Mouse (Mus musculus) heart, embryonic 10.5 days (tissue): ENCODE measurements at regions not wholly inside any gene's neighbourhood (a gene's known extent, or its start where the extent isn't known, plus 50 kb on each side); places are given as distances from the start of the nearest gene placed in this dataset.

Source experiments
- DNase-seq: peaks from one replicate; pipeline ENCODE4 v3.0.0-alpha.2; 2017; ENCODE audit warnings: low spot score
- H3K27ac ChIP-seq: fragments of 300-500 bp; sonication (generic); 2 replicates; pipeline ENCODE4 v1.5.1; 2016; ENCODE audit warnings: mild to moderate bottlenecking
- H3K27me3 ChIP-seq: fragments of 300-500 bp; sonication (generic); 2 replicates; pipeline ENCODE4 v1.6.1; 2016; ENCODE audit warnings: mild to moderate bottlenecking; ENCODE audit not compliant: poor library complexity, insufficient read depth, severe bottlenecking
- H3K36me3 ChIP-seq: fragments of 300-500 bp; sonication (generic); 2 replicates; pipeline ENCODE4 v1.6.1; 2016; ENCODE audit warnings: mild to moderate bottlenecking, moderate library complexity
- H3K4me1 ChIP-seq: fragments of 300-500 bp; sonication (generic); 2 replicates; pipeline ENCODE4 v1.6.1; 2016; ENCODE audit warnings: mild to moderate bottlenecking
- H3K4me3 ChIP-seq: fragments of 300-500 bp; sonication (generic); 2 replicates; pipeline ENCODE4 v1.5.1; 2016; ENCODE audit warnings: mild to moderate bottlenecking, moderate library complexity
- H3K9me3 ChIP-seq: fragments of 300-500 bp; sonication (generic); 2 replicates; pipeline ENCODE4 v1.6.1; 2016; ENCODE audit warnings: mild to moderate bottlenecking, moderate library complexity
- WGBS: fragments of 180-500 bp; shearing (Covaris S2); methylation state at CpG from one replicate; pipeline ENCODE4 v1.1.7; 2016; 5-methylcytosine and 5-hydroxymethylcytosine counted together

DNA sequence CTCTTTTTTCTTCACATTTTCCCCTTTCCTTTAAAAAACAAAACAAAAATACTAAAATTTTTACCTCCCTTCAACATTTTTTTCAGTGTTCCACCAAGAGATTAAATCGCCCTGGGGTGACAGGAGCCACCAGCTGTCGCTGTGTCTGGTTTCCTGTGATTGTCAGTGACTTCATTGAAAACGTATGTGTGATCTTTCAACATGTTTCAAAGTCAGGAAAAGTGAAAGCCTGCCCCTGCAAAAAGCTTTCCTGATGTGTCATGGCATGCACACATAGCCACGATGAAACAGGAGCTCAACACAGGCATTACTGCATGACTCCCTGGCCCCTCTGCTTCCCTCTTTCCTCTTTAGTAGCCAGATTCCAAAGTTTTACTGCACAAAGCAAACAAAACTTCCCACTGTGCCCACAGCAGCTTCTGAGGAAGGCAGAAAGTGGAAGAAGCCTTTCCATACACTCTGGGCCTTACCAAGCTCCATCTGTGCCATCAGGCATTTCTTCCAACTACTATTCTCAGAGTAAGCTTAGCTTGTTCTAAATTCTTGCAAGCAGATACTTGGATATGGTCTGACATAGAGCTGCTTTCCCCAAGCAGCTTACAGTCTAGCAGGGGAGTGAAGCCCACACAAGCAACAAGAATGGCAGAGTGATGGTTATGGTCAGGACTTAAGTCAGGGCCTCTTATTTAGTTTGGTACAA is 186.8 kb upstream of the A1bg start:
- H3K36me3 ChIP-seq = no peaks in the 10 kb centered on the region
- H3K4me1 ChIP-seq = peaks cover 7% of the 10 kb centered on the region
- no peak for DNase-seq
- H3K27ac ChIP-seq = peak overlapping the region; percentile 6; the same call in 1 of the 2 replicates
- 40% methylated on average over 4 of the region's 4 CpGs for WGBS
- no peak overlapping the region for H3K4me3 ChIP-seq
- no peaks in the 10 kb centered on the region for H3K27me3 ChIP-seq
- no peaks in the 10 kb centered on the region for H3K9me3 ChIP-seq

DNA sequence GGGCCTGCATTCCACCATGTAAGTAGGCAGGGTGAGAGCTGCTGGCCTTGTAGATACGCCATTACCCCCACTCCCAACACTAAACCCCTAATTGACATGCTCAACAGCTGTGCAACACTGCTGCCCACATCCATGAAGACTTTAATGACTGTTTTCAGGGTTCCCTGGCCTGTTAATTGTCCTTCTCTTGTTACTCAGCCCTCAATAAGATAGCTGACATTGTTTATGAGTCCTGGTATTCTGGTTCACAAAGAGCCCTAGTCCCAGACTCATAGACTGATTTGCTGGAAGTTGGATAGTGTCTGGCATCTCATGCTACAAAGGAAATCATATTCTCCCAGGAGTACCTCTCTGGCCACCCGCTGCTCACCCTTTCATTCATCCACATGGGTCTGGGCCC is 186.1 kb upstream of the A1bg start:
- Histone ChIP-seq H3K27me3 (no peaks in the 10 kb centered on the region), H3K4me1 (peaks cover 7% of the 10 kb centered on the region), H3K36me3 (no peaks in the 10 kb centered on the region), H3K4me3 (no peak overlapping the region), H3K9me3 (no peaks in the 10 kb centered on the region), H3K27ac (peak overlapping the region; percentile 36; the same call in 1 of the 2 replicates)
- 64% methylated on average over 2 of the region's 2 CpGs for WGBS
- DNase-seq = no peak

DNA sequence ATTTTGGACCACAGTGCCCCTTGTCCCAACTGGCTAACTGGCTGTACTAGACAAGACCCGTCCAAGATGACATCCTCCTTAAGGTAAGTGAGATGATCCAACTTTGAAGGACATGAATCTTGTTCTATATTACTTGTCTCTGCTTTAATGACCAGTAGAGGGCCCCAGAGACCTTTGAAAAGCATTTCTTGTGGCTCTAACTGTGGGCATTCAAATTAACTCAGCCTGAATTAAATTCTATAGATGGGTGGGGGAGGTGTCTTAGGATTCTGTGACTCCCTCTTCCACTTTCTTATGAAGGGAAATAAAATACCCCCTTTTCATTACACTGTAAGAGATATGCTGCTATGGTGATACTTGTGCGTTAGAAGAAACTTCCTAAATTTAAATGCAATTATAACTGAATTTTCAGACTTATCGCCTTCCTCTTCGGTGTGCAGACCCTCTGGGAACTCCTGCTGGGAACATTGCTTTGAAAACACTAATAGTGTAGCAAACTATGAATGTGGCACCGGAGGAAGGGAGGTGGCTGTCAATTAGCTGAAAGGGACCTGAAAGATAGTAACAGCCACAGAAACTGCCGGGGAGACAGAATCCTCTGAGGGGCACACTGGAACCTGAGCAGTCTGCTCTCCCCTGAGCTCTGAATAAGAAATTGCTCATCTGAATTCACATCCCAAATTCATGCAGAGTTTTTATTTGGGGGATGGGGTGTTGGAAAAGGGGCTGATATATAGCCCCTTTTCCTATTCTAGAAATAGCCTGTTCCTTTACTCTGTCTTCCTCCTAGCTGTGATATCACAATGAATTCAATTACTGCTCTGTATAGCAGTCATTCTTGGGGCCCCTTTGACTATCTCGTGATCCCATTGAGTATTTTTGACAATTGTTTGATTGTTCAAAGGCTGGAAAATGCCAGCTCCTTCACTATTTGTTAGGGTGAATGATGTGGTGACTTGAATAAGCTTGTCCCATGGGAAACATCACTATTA is 179.9 kb upstream of the A1bg start:
- WGBS = 43% methylated on average over 7 of the region's 7 CpGs
- no peak for DNase-seq
- Histone ChIP-seq H3K27me3 (no peaks in the 10 kb centered on the region), H3K9me3 (no peaks in the 10 kb centered on the region), H3K4me1 (no peaks in the 10 kb centered on the region), H3K4me3 (no peak overlapping the region), H3K27ac (no peak overlapping the region), H3K36me3 (no peaks in the 10 kb centered on the region)

DNA sequence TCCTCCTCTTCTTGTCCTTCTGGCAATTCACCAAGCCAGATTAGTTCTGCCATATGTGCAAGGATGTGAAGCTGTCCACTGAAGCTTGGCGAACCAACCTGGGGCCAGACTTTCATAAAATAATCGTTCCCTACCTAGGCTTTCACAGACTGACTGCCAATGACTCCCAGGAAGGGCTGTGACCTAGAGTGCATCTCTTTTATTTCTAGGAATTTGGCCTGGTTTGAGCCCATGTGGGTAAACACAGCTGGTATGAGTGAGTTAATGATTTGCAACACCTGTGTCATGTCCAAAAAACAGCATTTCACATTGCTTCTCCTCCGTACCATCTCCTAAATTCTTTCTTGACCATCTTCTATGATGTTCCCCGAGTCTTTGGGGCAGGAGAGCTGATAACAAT is 178.0 kb upstream of the A1bg start:
- Histone ChIP-seq H3K9me3 (no peaks in the 10 kb centered on the region), H3K4me1 (no peaks in the 10 kb centered on the region), H3K27me3 (no peaks in the 10 kb centered on the region), H3K36me3 (no peaks in the 10 kb centered on the region), H3K4me3 (no peak overlapping the region), H3K27ac (no peak overlapping the region)
- no peak for DNase-seq
- 74% methylated on average over 4 of the region's 4 CpGs for WGBS

DNA sequence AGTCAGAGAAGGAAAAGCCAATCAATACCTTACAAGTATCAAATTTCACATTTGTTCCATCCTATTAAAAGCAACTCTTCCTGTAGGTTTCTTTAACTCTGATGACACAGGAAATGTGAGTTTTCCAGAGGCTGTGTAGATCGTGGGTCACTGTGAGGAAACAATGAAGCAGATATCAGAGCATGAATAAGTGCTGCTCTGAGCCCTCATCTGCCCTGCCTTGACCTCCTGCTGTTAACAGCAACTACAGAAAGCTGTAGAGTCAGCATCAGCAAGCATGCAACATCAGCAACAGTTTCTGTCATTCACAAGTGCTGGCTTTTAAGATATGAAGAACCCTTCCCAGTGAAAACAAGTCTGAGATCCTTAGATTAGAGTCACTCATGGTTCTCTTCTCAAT is 176.2 kb upstream of the A1bg start:
- DNase-seq = no peak
- Histone ChIP-seq H3K4me1 (no peaks in the 10 kb centered on the region), H3K36me3 (no peaks in the 10 kb centered on the region), H3K27me3 (no peaks in the 10 kb centered on the region), H3K4me3 (no peak overlapping the region), H3K9me3 (no peaks in the 10 kb centered on the region), H3K27ac (no peak overlapping the region)
- 21% methylated on average over 1 of the region's 1 CpGs for WGBS

DNA sequence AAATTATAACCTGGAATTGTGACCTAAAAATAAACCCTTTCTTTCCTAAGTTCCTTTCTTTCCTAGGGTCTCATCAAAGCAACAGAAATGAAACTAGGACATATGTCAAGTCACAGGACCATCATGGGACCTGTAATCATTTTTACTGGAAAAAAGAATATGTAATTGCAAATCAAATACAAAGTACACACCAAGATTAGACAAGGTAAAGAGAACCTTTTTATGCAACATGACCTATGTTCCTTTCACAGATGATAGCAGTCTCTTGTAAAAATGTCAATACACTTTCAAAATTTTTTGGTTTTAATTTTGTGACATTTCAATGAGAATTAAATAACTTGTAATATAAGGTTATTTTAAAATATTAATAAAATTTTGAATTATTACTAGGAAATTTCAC is 175.7 kb upstream of the A1bg start:
- H3K4me3 ChIP-seq = no peak overlapping the region
- no peak for DNase-seq
- no peak overlapping the region for H3K27ac ChIP-seq
- H3K4me1 ChIP-seq = no peaks in the 10 kb centered on the region
- H3K27me3 ChIP-seq = no peaks in the 10 kb centered on the region
- H3K9me3 ChIP-seq = no peaks in the 10 kb centered on the region
- H3K36me3 ChIP-seq = no peaks in the 10 kb centered on the region

DNA sequence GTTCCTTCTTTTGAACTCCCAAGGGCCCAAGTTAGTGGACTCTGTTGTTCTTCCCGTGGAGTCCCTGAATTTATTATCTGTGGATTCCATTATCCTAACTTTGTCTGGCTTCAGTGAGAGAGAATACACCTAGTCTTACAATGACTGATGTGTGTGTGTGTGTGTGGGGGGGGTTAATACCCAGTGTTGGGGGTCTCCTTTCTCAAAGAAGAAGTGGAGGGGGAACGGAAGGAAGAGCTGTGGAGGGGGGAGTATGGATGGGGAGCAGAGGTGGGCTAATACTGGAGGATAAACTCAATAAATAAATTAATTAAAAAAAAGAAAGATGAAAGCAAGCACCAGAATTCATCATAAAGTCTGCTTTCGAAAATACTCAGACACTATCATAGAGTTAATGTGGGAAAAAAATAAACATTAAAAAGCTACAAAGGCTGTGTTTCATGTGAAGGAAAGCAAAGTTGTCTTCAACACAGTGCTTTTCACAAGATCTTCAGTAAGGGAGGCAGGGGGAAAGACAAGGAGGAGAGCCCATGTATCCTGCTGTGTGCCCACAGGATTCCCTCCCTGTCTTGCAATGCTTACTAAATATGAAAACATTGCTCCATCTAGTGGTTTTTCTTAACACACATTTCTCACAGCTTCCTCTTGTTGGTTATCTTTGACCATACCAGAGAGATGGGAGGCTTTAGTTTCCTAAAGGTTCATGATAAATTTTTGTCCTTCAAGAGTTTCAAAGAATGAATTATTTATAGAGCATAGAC is 173.4 kb upstream of the A1bg start:
- 70% methylated on average over 3 of the region's 3 CpGs for WGBS
- DNase-seq = no peak

DNA sequence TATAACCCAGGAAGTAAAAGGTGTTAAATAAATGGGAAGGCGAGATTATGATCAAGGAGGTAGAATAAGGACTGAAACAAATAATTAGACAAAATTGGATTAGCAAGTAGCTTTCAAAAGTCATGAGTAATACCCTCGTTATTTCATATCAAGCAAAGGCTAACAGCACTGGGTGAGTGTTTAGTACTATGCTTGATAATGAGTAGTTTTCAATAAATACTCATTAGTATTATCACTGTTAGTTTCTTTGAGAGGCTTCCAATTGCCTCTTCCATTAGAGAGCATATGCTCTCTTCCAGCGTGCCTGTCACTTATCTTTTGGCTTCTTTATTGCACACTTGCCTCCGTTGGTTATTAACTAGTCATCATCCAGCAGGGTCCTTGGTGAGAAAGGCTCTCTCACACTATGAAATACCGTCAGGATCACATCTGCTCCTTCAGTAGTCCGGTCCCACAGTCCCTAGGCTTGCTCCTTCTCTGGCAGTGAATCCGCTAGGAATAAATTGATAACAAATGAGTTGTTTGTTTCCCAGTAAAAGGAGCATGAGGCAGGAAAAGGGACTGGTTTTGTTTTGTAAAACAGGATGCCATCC is 132.3 kb upstream of the A1bg start:
- Histone ChIP-seq H3K4me1 (no peaks in the 10 kb centered on the region), H3K27ac (no peak overlapping the region), H3K9me3 (no peaks in the 10 kb centered on the region), H3K27me3 (no peaks in the 10 kb centered on the region), H3K4me3 (no peak overlapping the region), H3K36me3 (no peaks in the 10 kb centered on the region)
- DNase-seq = no peak
- WGBS = 71% methylated on average over 7 of the region's 7 CpGs

More for the DNA sequence above, 173.4 kb upstream of the A1bg start:
- H3K27me3 ChIP-seq = no peaks in the 10 kb centered on the region
- no peaks in the 10 kb centered on the region for H3K36me3 ChIP-seq
- no peaks in the 10 kb centered on the region for H3K4me1 ChIP-seq
- H3K9me3 ChIP-seq = no peaks in the 10 kb centered on the region
- no peak overlapping the region for H3K4me3 ChIP-seq
- H3K27ac ChIP-seq = no peak overlapping the region

DNA sequence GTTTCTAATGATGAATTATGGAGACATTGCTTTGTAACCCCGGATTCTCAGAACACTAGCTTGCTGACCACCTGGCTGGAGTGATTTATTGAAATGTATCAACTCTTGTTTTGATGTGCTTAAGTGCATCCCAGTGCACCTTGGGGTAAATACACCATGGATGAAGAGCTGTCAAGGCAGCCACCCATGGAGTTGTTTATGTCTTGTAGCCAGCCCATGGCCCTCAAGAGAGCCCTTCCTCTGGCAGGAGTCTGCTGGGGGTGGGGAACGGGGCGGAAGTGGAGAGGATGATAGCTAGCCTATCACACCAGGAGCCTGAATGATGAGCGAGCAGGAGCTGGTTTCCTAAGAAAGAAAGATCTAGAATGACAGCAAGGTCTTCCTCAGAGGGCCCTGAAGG is 128.6 kb upstream of the A1bg start:
- no peaks in the 10 kb centered on the region for H3K27me3 ChIP-seq
- H3K4me1 ChIP-seq = no peaks in the 10 kb centered on the region
- WGBS = 59% methylated on average over 4 of the region's 4 CpGs
- no peaks in the 10 kb centered on the region for H3K9me3 ChIP-seq
- H3K4me3 ChIP-seq = no peak overlapping the region
- DNase-seq = no peak
- no peaks in the 10 kb centered on the region for H3K36me3 ChIP-seq
- H3K27ac ChIP-seq = no peak overlapping the region

DNA sequence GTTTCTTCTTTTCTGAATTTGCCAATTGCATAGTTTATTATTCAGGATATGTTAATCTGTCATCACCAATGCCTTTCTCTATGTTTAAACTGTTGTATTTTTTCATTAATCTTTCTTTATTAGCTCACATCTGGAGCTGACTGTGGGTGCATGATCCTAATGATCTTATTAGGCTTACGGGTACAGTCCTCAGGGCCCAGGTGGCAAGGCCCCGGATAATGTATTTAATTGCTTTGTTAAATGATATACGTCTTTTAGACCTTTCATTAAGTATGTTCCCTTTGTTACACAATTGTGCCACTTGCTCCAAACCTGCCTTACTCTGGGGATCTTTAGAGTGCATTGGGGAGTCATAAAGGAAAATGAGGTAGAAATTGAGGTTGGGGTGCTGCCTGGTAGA is 86.7 kb upstream of the A1bg start:
- H3K36me3 ChIP-seq = no peaks in the 10 kb centered on the region
- no peak for DNase-seq
- H3K27ac ChIP-seq = no peak overlapping the region
- WGBS = 88% methylated on average over 3 of the region's 3 CpGs
- H3K9me3 ChIP-seq = no peaks in the 10 kb centered on the region
- H3K4me3 ChIP-seq = no peak overlapping the region
- H3K4me1 ChIP-seq = no peaks in the 10 kb centered on the region
- no peaks in the 10 kb centered on the region for H3K27me3 ChIP-seq

DNA sequence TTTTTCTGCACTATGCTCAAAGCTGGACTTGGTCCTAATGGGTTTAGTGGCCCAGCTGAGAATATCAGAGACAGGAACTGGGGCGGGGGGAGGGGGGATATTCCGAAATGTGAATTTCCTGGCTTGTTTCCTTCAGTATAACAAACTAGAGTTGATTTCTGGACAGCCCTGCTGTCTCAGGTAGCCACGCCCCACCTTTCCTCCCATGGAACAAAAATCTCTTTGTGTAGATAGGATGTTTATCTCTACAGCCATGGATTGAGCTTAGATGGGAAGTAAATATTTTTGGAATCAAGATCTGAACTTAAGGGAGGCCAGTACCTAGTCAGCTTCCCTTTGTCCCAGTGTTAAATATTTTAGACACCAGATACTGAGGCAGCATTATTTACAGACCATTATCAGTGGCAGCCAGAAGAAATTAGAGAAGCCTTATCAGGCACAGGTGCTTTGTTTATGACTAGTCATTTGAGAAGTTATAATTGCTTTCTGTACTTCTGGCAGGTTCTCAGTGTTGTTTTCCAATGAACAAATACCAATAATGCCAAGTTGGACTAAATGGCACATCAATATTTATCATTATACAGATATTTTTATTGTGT is 84.7 kb upstream of the A1bg start:
- Histone ChIP-seq H3K4me1 (no peaks in the 10 kb centered on the region), H3K36me3 (no peaks in the 10 kb centered on the region), H3K9me3 (no peaks in the 10 kb centered on the region), H3K27ac (no peak overlapping the region), H3K27me3 (no peaks in the 10 kb centered on the region), H3K4me3 (no peak overlapping the region)
- 69% methylated on average over 3 of the region's 3 CpGs for WGBS
- no peak for DNase-seq

DNA sequence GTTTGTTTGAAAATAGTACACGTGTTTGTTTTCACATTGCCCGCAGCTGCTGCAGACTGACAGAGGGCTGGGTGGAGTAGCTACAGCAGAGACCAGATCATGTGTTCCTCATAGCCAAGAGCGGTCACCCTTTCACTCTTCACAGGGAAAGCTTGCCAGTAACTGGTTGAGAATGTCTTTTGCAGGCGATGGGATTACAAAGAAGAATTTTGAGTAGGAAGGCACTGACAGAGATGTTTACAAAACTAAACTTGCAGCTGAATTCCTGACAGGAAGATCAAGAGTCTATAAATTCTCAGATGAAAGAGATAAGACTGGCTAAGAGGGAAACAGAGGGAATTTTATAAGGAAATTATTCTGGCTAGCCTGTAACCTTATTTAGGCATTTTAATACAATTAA is 83.8 kb upstream of the A1bg start:
- Histone ChIP-seq H3K4me3 (no peak overlapping the region), H3K4me1 (no peaks in the 10 kb centered on the region), H3K27ac (no peak overlapping the region), H3K27me3 (no peaks in the 10 kb centered on the region), H3K9me3 (no peaks in the 10 kb centered on the region), H3K36me3 (no peaks in the 10 kb centered on the region)
- WGBS = 72% methylated on average over 4 of the region's 4 CpGs
- DNase-seq = no peak
